Mouse (Mus musculus): ENCODE data around the gene Cep131.

Cep131 gene

GRCm38 (mm10) chr11:120028319-120029092 lies 58.1 kb downstream of the Cep131 start:
- peak; percentile 68 for DNase-seq (ENCODE audit: low read depth, low spot score)

GRCm38 (mm10) chr11:120026941-120027340 lies 59.7 kb downstream of the Cep131 start:
- no peak for DNase-seq (ENCODE audit: low read depth, low spot score)

- peak; percentile 88 for DNase-seq (ENCODE audit: low read depth, low spot score)
Observed at GRCm38 (mm10) chr11:120022841-120023240, 63.8 kb downstream of the Cep131 start.

- DNase-seq (ENCODE audit: low read depth, low spot score) = peak; percentile 84
Observed at GRCm38 (mm10) chr11:120022216-120022615, 64.4 kb downstream of the Cep131 start.

- DNase-seq (ENCODE audit: low read depth, low spot score) = no peak
Observed at GRCm38 (mm10) chr11:120021367-120021766, 65.3 kb downstream of the Cep131 start.

- no peak for DNase-seq (ENCODE audit: low read depth, low spot score)
Observed at GRCm38 (mm10) chr11:120019542-120020440, 66.8 kb downstream of the Cep131 start.

GRCm38 (mm10) chr11:120017011-120017410 lies 69.6 kb downstream of the Cep131 start:
- DNase-seq (ENCODE audit: low read depth, low spot score) = peak; percentile 94

- peak; percentile 65 for DNase-seq (ENCODE audit: low read depth, low spot score)
Observed at GRCm38 (mm10) chr11:120014758-120015157, 71.9 kb downstream of the Cep131 start.
